ENCODE assay signal across 10 mouse cellular contexts in genomic region chrX:129749102-129749501, GRCm38 (mm10). TPM values are rescaled to one million over a fixed set of nuclear protein-coding genes. Genes with fewer than 3 reads are reported as not detected.
DNase-seq lines count a peak whose midpoint lies in the region; ATAC-seq and TF ChIP-seq lines count a peak whose summit lies in the region.
"Had no signal": no experiment of that assay in that cellular context is flagged by ENCODE, and none has a peak within 500 bp of the region (broad histone marks: within the 10 kb centered on the region; RNA-seq: fewer than 3 reads in every experiment).

No protein-coding gene starts in this region.

- peak overlapping the region; percentile 74; the same call in 1 of the 2 replicates for H3K27ac ChIP-seq in heart, embryonic 10.5 days
- H3K27ac ChIP-seq in forebrain, embryonic 15.5 days (replicated peaks) = no peak overlapping the region
- no peak overlapping the region for H3K27ac ChIP-seq in liver, embryonic 16.5 days (ENCODE audit: low read length)

- H3K36me3 ChIP-seq in heart, embryonic 10.5 days = no peaks in the 10 kb centered on the region
- H3K36me3 ChIP-seq in E14TG2a.4 (ENCODE audit: insufficient read depth, low read length) = no peaks in the 10 kb centered on the region
- H3K36me3 ChIP-seq in forebrain, embryonic 15.5 days = no peaks in the 10 kb centered on the region
- H3K36me3 ChIP-seq in liver, embryonic 16.5 days (ENCODE audit: control insufficient read depth, insufficient read depth) = no peaks in the 10 kb centered on the region

- peak overlapping the region; percentile 45 for H3K4me2 ChIP-seq in forebrain, embryonic 15.5 days (replicated peaks)
- H3K4me2 ChIP-seq in liver, embryonic 16.5 days (ENCODE audit: low read depth, low read length) = peak overlapping the region; percentile 46

- H3K27me3 ChIP-seq in heart, embryonic 10.5 days (ENCODE audit: insufficient read depth, poor library complexity, severe bottlenecking) = no peaks in the 10 kb centered on the region
- no peaks in the 10 kb centered on the region for H3K27me3 ChIP-seq in E14TG2a.4 (ENCODE audit: insufficient read depth, low read length)
- no peaks in the 10 kb centered on the region for H3K27me3 ChIP-seq in forebrain, embryonic 15.5 days
- H3K27me3 ChIP-seq in liver, embryonic 16.5 days (ENCODE audit: control insufficient read depth, insufficient read depth, low read depth, low read length) = no peaks in the 10 kb centered on the region
- H3K27me3 ChIP-seq: CH12.LX had no signal

- TF ChIP-seq CTCF in E14TG2a.4 (conservative IDR thresholded peaks at IDR 0.05; ENCODE audit: low read length) = no peak

- no peak for DNase-seq in heart, embryonic 10.5 days (ENCODE audit: low spot score)
- no peak for DNase-seq in heart, adult 8-10 months (ENCODE audit: low spot score)
- DNase-seq in urinary bladder, postnatal 10 days (ENCODE audit: low spot score) = no peak
- DNase-seq in layer of hippocampus, adult 9-11 months = no peak

- 33% methylated on average over 1 of the region's 1 CpGs for WGBS in heart, embryonic 10.5 days
- WGBS in forebrain, embryonic 15.5 days = 6% methylated on average over 1 of the region's 1 CpGs
- WGBS in liver, embryonic 16.5 days (ENCODE audit: insufficient replicate concordance) = 18% methylated on average over 1 of the region's 1 CpGs

- H3K4me3 ChIP-seq in heart, embryonic 10.5 days = peak overlapping the region; percentile 64
- H3K4me3 ChIP-seq in E14TG2a.4 (replicated peaks; ENCODE audit: low read length) = peak overlapping the region; percentile 82
- H3K4me3 ChIP-seq in forebrain, embryonic 15.5 days = peak overlapping the region; percentile 70
- H3K4me3 ChIP-seq in liver, embryonic 16.5 days (ENCODE audit: low read depth, low read length) = peak overlapping the region; percentile 59

- H3K9ac ChIP-seq in forebrain, embryonic 15.5 days (replicated peaks) = no peak overlapping the region
- no peak overlapping the region for H3K9ac ChIP-seq in liver, embryonic 16.5 days (ENCODE audit: low read depth, low read length)

- H3K4me1 ChIP-seq in heart, embryonic 10.5 days = no peaks in the 10 kb centered on the region
- H3K4me1 ChIP-seq in E14TG2a.4 (replicated peaks; ENCODE audit: low read depth, low read length) = peaks cover 12% of the 10 kb centered on the region
- no peaks in the 10 kb centered on the region for H3K4me1 ChIP-seq in forebrain, embryonic 15.5 days
- no peaks in the 10 kb centered on the region for H3K4me1 ChIP-seq in liver, embryonic 16.5 days (ENCODE audit: control insufficient read depth, low read depth, low read length)

- 0 out of 2 replicates have a peak, but pooled peaks have one; percentile 32 for ATAC-seq in forebrain, embryonic 15.5 days (replicated peaks)
- ATAC-seq in liver, embryonic 16.5 days (ENCODE audit: low read depth) = no peak
- ATAC-seq in CD4-positive, CD25-positive, alpha-beta regulatory T cell, adult 4 months = no peak

- H3K9me3 ChIP-seq in heart, embryonic 10.5 days = no peaks in the 10 kb centered on the region
- no peaks in the 10 kb centered on the region for H3K9me3 ChIP-seq in E14TG2a.4 (ENCODE audit: low read length)
- H3K9me3 ChIP-seq in forebrain, embryonic 15.5 days = no peaks in the 10 kb centered on the region
- no peaks in the 10 kb centered on the region for H3K9me3 ChIP-seq in liver, embryonic 16.5 days (replicated peaks; ENCODE audit: control insufficient read depth, low read length)

RNA-seq across cellular contexts. Expression of gene Diaph2, which starts 0.4 kb away (rescaled TPM):
- 4.4 and 5.0 TPM in 2 replicates for polyA plus RNA-seq in heart, embryonic 10.5 days (2016; fragmentation: Nextera tagmentation; extraction: Ambion mirVana)
- 10 to 100 TPM; 10.9 to 14.8 (median 11.0) TPM for total RNA-seq in heart, adult 8-10 months (2022)
- 5.8 and 6.1 TPM in 2 replicates for polyA plus RNA-seq in forebrain, embryonic 15.5 days (2015; fragmentation: Nextera tagmentation; extraction: Ambion mirVana)
- 1.4 and 1.5 TPM in 2 replicates for polyA plus RNA-seq in liver, embryonic 16.5 days (2015; fragmentation: Nextera tagmentation; extraction: Ambion mirVana)
- 1 to 10 TPM; 4.1 to 5.8 TPM for polyA plus RNA-seq in CD4-positive, CD25-positive, alpha-beta regulatory T cell, adult 4 months (2017; shearing (Covaris generic))
- total RNA-seq: CH12.LX had no signal
- polyA plus RNA-seq: erythroblast, embryonic 14.5 days had no signal
